Mouse (Mus musculus) cerebellum, postnatal 10 days (tissue): ENCODE data around the gene Sox5.
A peak's percentile ranks its signal among the peaks of the same experiment; 100 is the strongest.

Source experiments
- DNase-seq, 2 experiments: peaks; one replicate each; pipeline ENCODE4 v3.0.0; 2021; ENCODE audit warnings: mixed read lengths in 2 of 2

The Sox5 gene

GRCm38 (mm10) chr6:144076376-144076775 is 705.4 kb downstream of the Sox5 start:
- no peak for DNase-seq

- DNase-seq: no peak
These were observed 706.3 kb downstream of the Sox5 start for GRCm38 (mm10) chr6:144075327-144075941.

GRCm38 (mm10) chr6:144074826-144075225 is 707.0 kb downstream of the Sox5 start:
- peak; percentile 38 to 54 for DNase-seq

GRCm38 (mm10) chr6:144070461-144070860 is 711.3 kb downstream of the Sox5 start:
- DNase-seq: no peak

- DNase-seq: no peak
These were observed 714.3 kb downstream of the Sox5 start for GRCm38 (mm10) chr6:144067491-144067890.

GRCm38 (mm10) chr6:144062428-144062827 is 719.3 kb downstream of the Sox5 start:
- DNase-seq: no peak

GRCm38 (mm10) chr6:144061814-144062213 is 720.0 kb downstream of the Sox5 start:
- no peak for DNase-seq

- peak in 1 of 2 experiments; percentile 13 for DNase-seq
These were observed 724.6 kb downstream of the Sox5 start for GRCm38 (mm10) chr6:144057098-144057632.

GRCm38 (mm10) chr6:144056252-144057097 is 725.3 kb downstream of the Sox5 start:
- DNase-seq: peak; percentile 73 to 79

GRCm38 (mm10) chr6:144052487-144052886 is 729.3 kb downstream of the Sox5 start:
- no peak for DNase-seq

GRCm38 (mm10) chr6:144051316-144051715 is 730.5 kb downstream of the Sox5 start:
- DNase-seq: no peak

- DNase-seq: no peak
These were observed 733.4 kb downstream of the Sox5 start for GRCm38 (mm10) chr6:144048201-144048924.

GRCm38 (mm10) chr6:144045503-144045902 is 736.3 kb downstream of the Sox5 start:
- peak; percentile 56 to 63 for DNase-seq

GRCm38 (mm10) chr6:144044381-144044780 is 737.4 kb downstream of the Sox5 start:
- DNase-seq: no peak

- peak in 1 of 2 experiments; percentile 8 for DNase-seq
These were observed 738.8 kb downstream of the Sox5 start for GRCm38 (mm10) chr6:144042936-144043335.

GRCm38 (mm10) chr6:144041941-144042340 is 739.8 kb downstream of the Sox5 start:
- no peak for DNase-seq

- DNase-seq: no peak
These were observed 740.6 kb downstream of the Sox5 start for GRCm38 (mm10) chr6:144041188-144041587.

- no peak for DNase-seq
These were observed 741.4 kb downstream of the Sox5 start for GRCm38 (mm10) chr6:144040349-144040748.

- no peak for DNase-seq
These were observed 742.6 kb downstream of the Sox5 start for GRCm38 (mm10) chr6:144039221-144039620.

- DNase-seq: no peak
These were observed 748.6 kb downstream of the Sox5 start for GRCm38 (mm10) chr6:144033191-144033590.

- no peak for DNase-seq
These were observed 764.8 kb downstream of the Sox5 start for GRCm38 (mm10) chr6:144016929-144017328.

GRCm38 (mm10) chr6:144011880-144012524 is 769.8 kb downstream of the Sox5 start:
- no peak for DNase-seq

- no peak for DNase-seq
These were observed 770.8 kb downstream of the Sox5 start for GRCm38 (mm10) chr6:144010995-144011394.
